Mouse (Mus musculus): ENCODE data around the gene Zfp961. TPM values are rescaled to one million over a fixed set of nuclear protein-coding genes. Genes with fewer than 3 reads are reported as not detected.

The Zfp961 gene
- total RNA-seq (2023): 1 to 10 TPM; 7.5 to 9.4 TPM

GRCm38 (mm10) chr8:71950482-71951221 lies at the start of gene Zfp961:
TSS of gene Zfp961 (plus strand) at chr8:71951038.

GRCm38 (mm10) chr8:71908309-71909261 lies 42.3 kb upstream of the Zfp961 start, which contains the start of the genes Zfp882 and Zfp617:
TSS of gene Zfp882 (plus strand) at chr8:71908608.
TSS of gene Zfp617 (plus strand) at chr8:71908635.

GRCm38 (mm10) chr8:72009473-72009872 lies 58.6 kb downstream of the Zfp961 start, which contains the start of gene Cyp4f18:
TSS of gene Cyp4f18 (minus strand) at chr8:72009626.

GRCm38 (mm10) chr8:72040918-72041317 lies 90.1 kb downstream of the Zfp961 start, which contains the start of gene Olfr372:
TSS of gene Olfr372 (plus strand) at chr8:72041218.

Other genes starting within 250 kb of the Zfp961 start
- under 1 TPM in 1 of 2 experiments, not detected in 1; 0.16 TPM for gene B3gnt3, start 249.2 kb upstream of the Zfp961 start, total RNA-seq (2023)
- 10 to 100 TPM; 41.8 to 52.1 TPM for gene Fcho1, start 225.3 kb upstream of the Zfp961 start, total RNA-seq (2023)
- 1 to 10 TPM; 2.7 to 5.1 TPM for gene Zfp709, start 69.0 kb upstream of the Zfp961 start, total RNA-seq (2023)
- 1 to 10 TPM; 1.1 to 4.2 TPM for gene Zfp882, start 42.4 kb upstream of the Zfp961 start, total RNA-seq (2023)
- 1 to 10 TPM; 7.0 TPM for gene Zfp617, start 42.4 kb upstream of the Zfp961 start, total RNA-seq (2023)
- 100 to 1,000 TPM; 261 to 276 TPM for gene Cyp4f18, start 58.6 kb downstream of the Zfp961 start, total RNA-seq (2023)
- gene Olfr372, start 90.2 kb downstream of the Zfp961 start, total RNA-seq (2023): 1 to 10 TPM in 1 of 2 experiments, under 1 TPM in 1; 0.51 to 1.2 TPM
- gene Olfr373, start 132.1 kb downstream of the Zfp961 start, total RNA-seq (2023): under 1 TPM; 0.67 to 0.77 TPM
- under 1 TPM; 0.18 to 0.73 TPM for gene Olfr374, start 156.0 kb downstream of the Zfp961 start, total RNA-seq (2023)
- 100 to 1,000 TPM; 197 to 224 TPM for gene Tpm4, start 183.9 kb downstream of the Zfp961 start, total RNA-seq (2023)
- 100 to 1,000 TPM; 114 to 132 TPM for gene Rab8a, start 210.2 kb downstream of the Zfp961 start, total RNA-seq (2023)
- gene Hsh2d, start 238.6 kb downstream of the Zfp961 start, total RNA-seq (2023): 10 to 100 TPM; 14.7 to 16.8 TPM